Mouse (Mus musculus): ENCODE results near the gene Als2cr12. TPM values are rescaled to one million over a fixed set of nuclear protein-coding genes. Genes with fewer than 3 reads are reported as not detected.
A peak's percentile ranks its signal among the peaks of the same experiment; 100 is the strongest.

Gene Als2cr12
- polyA plus RNA-seq, 1 experiment = 0.16 TPM

DNA sequence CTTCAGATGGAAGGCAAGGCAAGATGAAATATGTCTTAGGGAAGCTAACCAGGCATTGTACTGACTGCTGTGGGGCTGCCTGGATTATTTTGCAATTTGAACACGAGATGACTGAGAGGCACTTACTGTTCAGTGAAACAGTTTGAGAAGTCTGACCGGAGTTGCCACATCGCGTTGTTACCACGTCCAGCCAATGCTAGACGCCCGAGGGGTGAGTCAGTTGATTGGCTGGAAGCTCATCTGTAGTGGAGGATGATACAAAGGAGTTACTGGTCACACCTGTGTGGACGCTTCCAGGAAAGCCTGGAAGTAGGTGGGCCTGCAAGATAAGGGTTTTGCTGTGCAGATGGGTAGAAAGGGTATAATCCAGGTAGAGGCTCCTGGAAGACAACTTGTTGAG is 24.3 kb upstream of the Als2cr12 start:
- Histone ChIP-seq H3K27ac (ENCODE audit: control insufficient read depth, insufficient read depth, low read length) (peak overlapping the region; percentile 87), H3K4me1 (replicated peaks; ENCODE audit: control insufficient read depth, insufficient read depth, low read length) (peaks cover 39% of the 10 kb centered on the region), H3K4me3 (ENCODE audit: control insufficient read depth, insufficient read depth, low read length) (no peak overlapping the region), H3K27me3 (ENCODE audit: control insufficient read depth, insufficient read depth, low read length) (no peaks in the 10 kb centered on the region), H3K36me3 (ENCODE audit: control insufficient read depth, insufficient read depth, low read length) (peaks cover 28% of the 10 kb centered on the region)
- 70% methylated on average over 8 of the region's 8 CpGs for WGBS
- peak; percentile 17 for DNase-seq
- no peak for TF ChIP-seq CTCF (IDR thresholded peaks at IDR 0.05; ENCODE audit: borderline replicate concordance, control insufficient read depth, extremely low read depth, insufficient read depth, low read length, poor library complexity)
- TF ChIP-seq POLR2A (IDR thresholded peaks at IDR 0.05; ENCODE audit: control insufficient read depth, extremely low read depth, insufficient read depth, low read length, poor library complexity) = no peak

DNA sequence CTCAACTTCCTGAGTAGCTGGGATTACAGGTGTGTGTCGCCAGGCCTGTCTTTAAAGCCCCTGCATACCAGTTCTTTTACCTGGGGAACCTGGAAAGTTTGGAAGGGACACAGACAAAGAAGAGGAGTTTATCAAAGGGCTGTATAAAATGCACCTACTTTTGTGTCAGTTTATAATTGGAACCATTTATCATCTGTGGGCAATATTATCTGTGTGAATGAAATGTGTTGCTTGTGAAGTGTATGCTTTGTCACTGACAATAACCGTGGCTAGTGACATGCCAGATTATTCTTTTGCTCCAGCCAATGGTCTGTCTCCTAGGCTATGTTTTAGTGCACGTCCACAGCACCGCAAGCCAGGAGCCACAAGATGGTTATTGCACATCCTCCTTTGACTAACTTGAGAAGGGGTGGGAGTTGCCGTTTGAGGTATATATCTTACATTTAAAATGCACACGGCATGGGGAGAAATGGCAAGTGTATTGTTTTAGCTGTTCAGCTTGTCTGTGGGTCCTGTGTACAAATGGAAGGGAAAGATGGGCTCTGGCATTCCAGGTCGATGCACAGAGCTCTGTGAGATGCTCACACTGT is 23.7 kb upstream of the Als2cr12 start:
- Histone ChIP-seq H3K27me3 (ENCODE audit: control insufficient read depth, insufficient read depth, low read length) (no peaks in the 10 kb centered on the region), H3K36me3 (ENCODE audit: control insufficient read depth, insufficient read depth, low read length) (peaks cover 32% of the 10 kb centered on the region), H3K4me3 (ENCODE audit: control insufficient read depth, insufficient read depth, low read length) (no peak overlapping the region), H3K27ac (ENCODE audit: control insufficient read depth, insufficient read depth, low read length) (peak overlapping the region; percentile 87), H3K4me1 (replicated peaks; ENCODE audit: control insufficient read depth, insufficient read depth, low read length) (peaks cover 42% of the 10 kb centered on the region)
- no peak for TF ChIP-seq POLR2A (IDR thresholded peaks at IDR 0.05; ENCODE audit: control insufficient read depth, extremely low read depth, insufficient read depth, low read length, poor library complexity)
- no peak for TF ChIP-seq CTCF (IDR thresholded peaks at IDR 0.05; ENCODE audit: borderline replicate concordance, control insufficient read depth, extremely low read depth, insufficient read depth, low read length, poor library complexity)
- no peak for DNase-seq
- 45% methylated on average over 7 of the region's 7 CpGs for WGBS

DNA sequence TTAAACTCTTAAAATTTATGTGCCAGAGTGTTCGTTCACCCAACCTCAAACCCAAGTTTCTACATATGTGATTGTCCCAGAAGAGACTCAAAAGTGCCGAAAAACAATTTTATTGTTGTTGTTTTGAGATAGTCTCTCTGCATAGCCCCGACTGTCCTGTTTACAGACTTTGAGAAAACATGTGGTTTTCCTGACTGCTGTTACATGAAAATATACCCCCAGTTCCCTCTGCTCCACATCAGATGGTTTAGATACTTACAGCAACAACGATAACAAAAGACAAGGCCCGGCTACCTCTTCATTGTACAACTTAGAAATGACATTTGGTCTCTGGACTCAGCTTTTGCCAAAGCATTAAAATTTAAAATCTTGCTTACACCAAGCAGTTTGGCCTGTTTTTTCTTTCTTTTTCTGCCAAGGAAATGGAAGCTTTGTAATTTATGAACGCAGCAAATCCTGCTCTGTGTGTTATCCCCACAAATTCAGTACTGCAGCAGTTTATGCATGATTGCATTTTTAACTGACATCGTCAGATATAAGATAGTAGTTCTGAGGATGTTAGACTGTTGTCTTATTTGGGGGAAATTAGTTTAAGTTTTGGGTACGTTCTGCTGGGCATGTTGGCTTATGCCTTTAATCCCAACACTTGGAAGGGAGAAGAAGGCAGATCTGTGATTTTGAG is 21.9 kb upstream of the Als2cr12 start:
- Histone ChIP-seq H3K27me3 (ENCODE audit: control insufficient read depth, insufficient read depth, low read length) (no peaks in the 10 kb centered on the region), H3K27ac (ENCODE audit: control insufficient read depth, insufficient read depth, low read length) (no peak overlapping the region; the same call in 1 of the 2 replicates), H3K4me1 (replicated peaks; ENCODE audit: control insufficient read depth, insufficient read depth, low read length) (peaks cover 41% of the 10 kb centered on the region), H3K4me3 (ENCODE audit: control insufficient read depth, insufficient read depth, low read length) (no peak overlapping the region), H3K36me3 (ENCODE audit: control insufficient read depth, insufficient read depth, low read length) (peaks cover 35% of the 10 kb centered on the region)
- no peak for DNase-seq
- TF ChIP-seq POLR2A (IDR thresholded peaks at IDR 0.05; ENCODE audit: control insufficient read depth, extremely low read depth, insufficient read depth, low read length, poor library complexity) = no peak
- WGBS = 70% methylated on average over 8 of the region's 8 CpGs

DNA sequence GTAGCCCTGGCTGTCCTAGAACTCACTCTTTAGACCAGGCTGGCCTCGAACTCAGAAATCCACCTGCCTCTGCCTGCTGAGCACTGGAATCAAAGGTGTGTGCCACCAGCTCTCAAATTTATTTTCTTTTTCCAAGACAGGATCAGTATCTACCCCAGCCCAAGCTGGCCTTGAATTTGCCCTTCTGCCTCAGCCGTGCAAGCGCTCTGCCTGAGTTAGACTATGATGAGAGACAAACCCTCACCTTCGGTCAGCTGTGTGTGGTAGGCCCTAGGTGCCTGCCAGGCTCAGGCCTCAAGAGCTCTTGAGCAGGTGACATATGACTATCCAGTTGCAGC is 21.1 kb upstream of the Als2cr12 start:
- DNase-seq = no peak
- peaks cover 34% of the 10 kb centered on the region for H3K4me1 ChIP-seq (replicated peaks; ENCODE audit: control insufficient read depth, insufficient read depth, low read length)
- H3K27ac ChIP-seq (ENCODE audit: control insufficient read depth, insufficient read depth, low read length) = peak overlapping the region; percentile 94
- H3K4me3 ChIP-seq (ENCODE audit: control insufficient read depth, insufficient read depth, low read length) = no peak overlapping the region
- H3K36me3 ChIP-seq (ENCODE audit: control insufficient read depth, insufficient read depth, low read length) = peaks cover 29% of the 10 kb centered on the region
- no peak for TF ChIP-seq CTCF (IDR thresholded peaks at IDR 0.05; ENCODE audit: borderline replicate concordance, control insufficient read depth, extremely low read depth, insufficient read depth, low read length, poor library complexity)
- no peak for TF ChIP-seq POLR2A (IDR thresholded peaks at IDR 0.05; ENCODE audit: control insufficient read depth, extremely low read depth, insufficient read depth, low read length, poor library complexity)
- WGBS = 74% methylated on average over 4 of the region's 4 CpGs
- H3K27me3 ChIP-seq (ENCODE audit: control insufficient read depth, insufficient read depth, low read length) = no peaks in the 10 kb centered on the region

DNA sequence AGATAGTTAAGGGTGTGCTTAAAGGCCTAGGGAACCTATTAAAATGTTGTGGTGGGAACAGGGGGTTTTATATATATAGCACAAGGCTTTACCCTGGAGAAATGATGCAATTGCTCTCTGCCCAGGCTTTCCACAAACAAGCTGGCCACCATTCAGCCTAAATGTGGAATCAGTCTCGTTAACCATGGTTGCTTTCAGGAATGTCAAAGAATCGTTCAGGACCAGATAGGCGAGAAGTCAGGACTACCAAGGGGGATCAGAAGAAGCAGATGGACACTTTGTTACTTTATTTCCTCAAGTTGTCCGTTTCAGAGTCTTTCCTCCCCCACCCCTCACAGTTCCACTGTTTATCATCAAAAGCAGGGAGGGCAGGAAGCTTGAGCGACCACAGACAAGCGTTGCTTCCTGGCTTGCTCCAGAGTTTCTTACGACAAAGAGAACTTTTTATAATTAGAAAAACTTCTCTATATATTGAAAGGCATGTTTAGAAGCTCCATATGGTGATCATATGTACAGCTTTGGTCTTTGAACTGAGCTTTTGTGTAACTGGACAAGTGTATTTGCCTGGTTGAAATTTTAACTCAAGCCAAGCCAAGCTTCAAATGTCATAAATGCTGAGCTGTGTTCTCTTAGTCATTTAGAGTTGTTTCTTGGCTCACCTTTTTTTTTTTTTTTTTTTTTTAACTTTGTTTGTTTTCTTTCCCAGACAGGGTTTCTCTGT is 20.5 kb upstream of the Als2cr12 start:
- under 1% methylated on average over 7 of the region's 7 CpGs for WGBS
- H3K4me1 ChIP-seq (replicated peaks; ENCODE audit: control insufficient read depth, insufficient read depth, low read length) = peaks cover 31% of the 10 kb centered on the region
- peaks cover 29% of the 10 kb centered on the region for H3K36me3 ChIP-seq (ENCODE audit: control insufficient read depth, insufficient read depth, low read length)
- DNase-seq = peak; percentile 44
- H3K4me3 ChIP-seq (ENCODE audit: control insufficient read depth, insufficient read depth, low read length) = no peak overlapping the region; the same call in 1 of the 2 replicates
- H3K27me3 ChIP-seq (ENCODE audit: control insufficient read depth, insufficient read depth, low read length) = no peaks in the 10 kb centered on the region
- peak overlapping the region; percentile 94 for H3K27ac ChIP-seq (ENCODE audit: control insufficient read depth, insufficient read depth, low read length)
- no peak for TF ChIP-seq CTCF (IDR thresholded peaks at IDR 0.05; ENCODE audit: borderline replicate concordance, control insufficient read depth, extremely low read depth, insufficient read depth, low read length, poor library complexity)
- TF ChIP-seq POLR2A (IDR thresholded peaks at IDR 0.05; ENCODE audit: control insufficient read depth, extremely low read depth, insufficient read depth, low read length, poor library complexity) = no peak

DNA sequence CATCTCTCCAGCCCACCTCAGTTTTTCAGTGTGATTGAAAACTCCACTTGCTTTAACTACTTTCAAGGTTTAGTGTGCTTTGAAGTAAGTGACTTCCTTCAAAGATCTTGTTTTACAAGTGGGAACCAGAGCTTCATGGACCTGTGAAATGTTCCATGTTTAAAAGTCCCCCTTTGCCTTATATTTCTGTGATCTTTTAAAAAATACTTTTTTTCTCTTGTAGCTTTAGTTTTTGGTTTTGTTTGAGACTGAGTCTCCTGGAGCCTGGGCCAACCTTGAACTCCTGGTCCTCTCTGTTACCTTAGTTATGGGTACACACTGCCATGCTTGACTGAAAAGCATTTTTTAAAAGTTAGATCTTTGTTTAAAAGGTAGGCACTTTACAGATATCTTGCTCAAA is 19.7 kb upstream of the Als2cr12 start:
- H3K4me1 ChIP-seq (replicated peaks; ENCODE audit: control insufficient read depth, insufficient read depth, low read length) = peaks cover 30% of the 10 kb centered on the region
- no peak overlapping the region for H3K4me3 ChIP-seq (ENCODE audit: control insufficient read depth, insufficient read depth, low read length)
- H3K36me3 ChIP-seq (ENCODE audit: control insufficient read depth, insufficient read depth, low read length) = peaks cover 29% of the 10 kb centered on the region
- H3K27ac ChIP-seq (ENCODE audit: control insufficient read depth, insufficient read depth, low read length) = no peak overlapping the region; the same call in 1 of the 2 replicates
- no peaks in the 10 kb centered on the region for H3K27me3 ChIP-seq (ENCODE audit: control insufficient read depth, insufficient read depth, low read length)
- no peak for DNase-seq
- TF ChIP-seq POLR2A (IDR thresholded peaks at IDR 0.05; ENCODE audit: control insufficient read depth, extremely low read depth, insufficient read depth, low read length, poor library complexity) = no peak
- TF ChIP-seq CTCF (IDR thresholded peaks at IDR 0.05; ENCODE audit: borderline replicate concordance, control insufficient read depth, extremely low read depth, insufficient read depth, low read length, poor library complexity) = no peak

Measured in thymus, adult 2 months (tissue).